Mouse (Mus musculus) lung, postnatal 0 days (tissue): ENCODE measurements around the gene Stub1.

ENCODE experiments used
- CTCF ChIP-seq: IDR thresholded peaks from 2 replicates; pipeline ENCODE4 v1.5.1; 2016; ENCODE audit warnings: antibody characterized with exemption, mild to moderate bottlenecking
- EP300 ChIP-seq: IDR thresholded peaks from 2 replicates; pipeline ENCODE4 v1.6.1; 2016; ENCODE audit warnings: antibody characterized with exemption, mild to moderate bottlenecking, control low read depth

- TF ChIP-seq CTCF (no peak), EP300 (no peak)
Measured at GRCm38 (mm10) chr17:25830200-25830753, 2.9 kb downstream of the Stub1 start.
